Mouse (Mus musculus) heart, adult 2 months (tissue): Measurements from ENCODE around the gene Scfd2.

Experiments
- CTCF ChIP-seq: fragments of 200-600 bp; IDR thresholded peaks from 2 replicates; pipeline ENCODE4 v1.8.1; 2022; ENCODE audit warnings: antibody characterized with exemption, mild to moderate bottlenecking, moderate library complexity
- EP300 ChIP-seq: fragments of 200-500 bp; IDR thresholded peaks from 2 replicates; pipeline ENCODE4 v1.6.1; 2011; ENCODE audit warnings: low read depth, low read length, control low read depth; ENCODE audit not compliant: insufficient read depth
- POLR2A ChIP-seq: fragments of 200-500 bp; IDR thresholded peaks from 2 replicates; pipeline ENCODE4 v1.6.1; 2011; ENCODE audit warnings: mild to moderate bottlenecking, low read depth, low read length, control low read depth; ENCODE audit not compliant: insufficient read depth

- TF ChIP-seq EP300 = no peak
- TF ChIP-seq CTCF = peak; percentile 91
- no peak for TF ChIP-seq POLR2A
These were observed 97.9 kb downstream of the Scfd2 start for GRCm38 (mm10) chr5:74433580-74434147.
